Mouse (Mus musculus) forebrain, embryonic 11.5 days (tissue): ENCODE data around the gene Armc9. TPM values are rescaled to one million over a fixed set of nuclear protein-coding genes. Genes with fewer than 3 reads are reported as not detected.
A peak's percentile ranks its signal among the peaks of the same experiment; 100 is the strongest.

Source experiments
- ATAC-seq: fragments of 200-750 bp; cut with Nextera tagmentation; replicated peaks from 2 replicates; pipeline ENCODE4 v1.8.0; 2017; ENCODE audit warnings: moderate TSS enrichment; ENCODE audit not compliant: low FRiP score
- DNase-seq: peaks from one replicate; pipeline ENCODE4 v3.0.0-alpha.2; 2017; ENCODE audit warnings: low spot score
- H3K27ac ChIP-seq: fragments of 300-500 bp; sonication (generic); 2 replicates; pipeline ENCODE4 v1.5.1; 2014; ENCODE audit warnings: low read depth, low read length
- H3K27me3 ChIP-seq: fragments of 300-500 bp; sonication (generic); 2 replicates; pipeline ENCODE4 v1.6.1; 2014; ENCODE audit warnings: mild to moderate bottlenecking, low read length, mixed read lengths; ENCODE audit not compliant: control insufficient read depth, insufficient read depth
- H3K36me3 ChIP-seq: fragments of 300-500 bp; sonication (generic); 2 replicates; pipeline ENCODE4 v1.6.1; 2014; ENCODE audit warnings: mild to moderate bottlenecking, low read length, moderate library complexity, mixed read lengths; ENCODE audit not compliant: control insufficient read depth, insufficient read depth
- H3K4me1 ChIP-seq: fragments of 300-500 bp; sonication (generic); replicated peaks from 2 replicates; pipeline ENCODE4 v1.6.1; 2014; ENCODE audit warnings: low read length, mixed read lengths; ENCODE audit not compliant: control insufficient read depth, insufficient read depth
- H3K4me2 ChIP-seq: fragments of 300-500 bp; sonication (generic); 2 replicates; pipeline ENCODE4 v1.6.1; 2014; ENCODE audit warnings: low read depth, mild to moderate bottlenecking, low read length, moderate library complexity, mixed read lengths; ENCODE audit not compliant: severe bottlenecking
- H3K4me3 ChIP-seq: fragments of 300-500 bp; sonication (generic); 2 replicates; pipeline ENCODE4 v1.5.1; 2014; ENCODE audit warnings: low read depth, low read length
- H3K9ac ChIP-seq: fragments of 300-500 bp; sonication (generic); 2 replicates; pipeline ENCODE4 v1.6.1; 2014; ENCODE audit warnings: low read length
- H3K9me3 ChIP-seq: fragments of 300-500 bp; sonication (generic); 2 replicates; pipeline ENCODE4 v1.6.1; 2016; ENCODE audit warnings: low read length, mixed read lengths; ENCODE audit not compliant: control insufficient read depth
- WGBS: fragments of 180-500 bp; shearing (Covaris S2); extraction: QIAGEN DNeasy Blood & Tissue Kit; methylation state at CpG from one replicate; pipeline ENCODE4 v1.1.7; 2014; 5-methylcytosine and 5-hydroxymethylcytosine counted together
- polyA plus RNA-seq: library from polyadenylated mRNA; unstranded; fragments of >200 nt; fragmentation: Nextera tagmentation; extraction: Ambion mirVana; gene quantifications from 2 replicates; pipeline ENCODE4 v1.2.1, GENCODE M21; 2014

Armc9 gene
- polyA plus RNA-seq, 1 experiment from 2014 or later = 41.9 TPM

GRCm38 (mm10) chr1:86198276-86198675, 43.7 kb downstream of the Armc9 start:
- Histone ChIP-seq H3K36me3 (peaks cover 6% of the 10 kb centered on the region; the same call in 1 of the 2 replicates), H3K9me3 (no peaks in the 10 kb centered on the region), H3K4me1 (no peaks in the 10 kb centered on the region), H3K4me2 (no peak overlapping the region), H3K27me3 (no peaks in the 10 kb centered on the region), H3K4me3 (no peak overlapping the region), H3K9ac (no peak overlapping the region), H3K27ac (no peak overlapping the region)
- DNase-seq (no peak), ATAC-seq (no peak)
- 89% methylated on average over 6 of the region's 6 CpGs for WGBS

GRCm38 (mm10) chr1:86199026-86199425, 44.4 kb downstream of the Armc9 start:
- ATAC-seq (no peak), DNase-seq (no peak)
- Histone ChIP-seq H3K4me1 (no peaks in the 10 kb centered on the region), H3K36me3 (peaks cover 6% of the 10 kb centered on the region; the same call in 1 of the 2 replicates), H3K27ac (no peak overlapping the region), H3K4me2 (no peak overlapping the region), H3K4me3 (no peak overlapping the region), H3K9ac (no peak overlapping the region), H3K27me3 (no peaks in the 10 kb centered on the region), H3K9me3 (no peaks in the 10 kb centered on the region)
- WGBS = 94% methylated on average over 5 of the region's 5 CpGs

GRCm38 (mm10) chr1:86201312-86201711, 46.7 kb downstream of the Armc9 start:
- Histone ChIP-seq H3K27ac (no peak overlapping the region), H3K9ac (no peak overlapping the region), H3K4me1 (no peaks in the 10 kb centered on the region), H3K27me3 (no peaks in the 10 kb centered on the region), H3K9me3 (no peaks in the 10 kb centered on the region), H3K36me3 (peaks cover 6% of the 10 kb centered on the region; the same call in 1 of the 2 replicates), H3K4me3 (no peak overlapping the region), H3K4me2 (no peak overlapping the region)
- ATAC-seq = no peak
- no peak for DNase-seq

- H3K27ac ChIP-seq = no peak overlapping the region
- no peak overlapping the region for H3K4me3 ChIP-seq
- no peak for DNase-seq
- no peaks in the 10 kb centered on the region for H3K27me3 ChIP-seq
- ATAC-seq = no peak
- no peak overlapping the region for H3K9ac ChIP-seq
- 91% methylated on average over 9 of the region's 9 CpGs for WGBS
- H3K4me1 ChIP-seq = no peaks in the 10 kb centered on the region
- H3K36me3 ChIP-seq = peaks cover 6% of the 10 kb centered on the region; the same call in 1 of the 2 replicates
- no peak overlapping the region for H3K4me2 ChIP-seq
- no peaks in the 10 kb centered on the region for H3K9me3 ChIP-seq
These were observed 48.1 kb downstream of the Armc9 start for GRCm38 (mm10) chr1:86202617-86203219.

- no peaks in the 10 kb centered on the region for H3K4me1 ChIP-seq
- no peak overlapping the region for H3K4me3 ChIP-seq
- no peak for ATAC-seq
- WGBS = 87% methylated on average over 7 of the region's 7 CpGs
- H3K9ac ChIP-seq = no peak overlapping the region
- no peak for DNase-seq
- no peaks in the 10 kb centered on the region for H3K9me3 ChIP-seq
- no peak overlapping the region for H3K27ac ChIP-seq
- no peaks in the 10 kb centered on the region for H3K27me3 ChIP-seq
- no peak overlapping the region for H3K4me2 ChIP-seq
- H3K36me3 ChIP-seq = no peaks in the 10 kb centered on the region; the same call in 1 of the 2 replicates
These were observed 56.1 kb downstream of the Armc9 start for GRCm38 (mm10) chr1:86210676-86211075.

GRCm38 (mm10) chr1:86211498-86211897, 56.9 kb downstream of the Armc9 start:
- no peaks in the 10 kb centered on the region for H3K27me3 ChIP-seq
- DNase-seq = no peak
- 89% methylated on average over 1 of the region's 1 CpGs for WGBS
- no peak overlapping the region for H3K4me3 ChIP-seq
- no peaks in the 10 kb centered on the region for H3K9me3 ChIP-seq
- H3K27ac ChIP-seq = no peak overlapping the region
- no peak overlapping the region for H3K4me2 ChIP-seq
- no peaks in the 10 kb centered on the region for H3K4me1 ChIP-seq
- H3K36me3 ChIP-seq = no peaks in the 10 kb centered on the region; the same call in 1 of the 2 replicates
- no peak for ATAC-seq
- no peak overlapping the region for H3K9ac ChIP-seq

DNA sequence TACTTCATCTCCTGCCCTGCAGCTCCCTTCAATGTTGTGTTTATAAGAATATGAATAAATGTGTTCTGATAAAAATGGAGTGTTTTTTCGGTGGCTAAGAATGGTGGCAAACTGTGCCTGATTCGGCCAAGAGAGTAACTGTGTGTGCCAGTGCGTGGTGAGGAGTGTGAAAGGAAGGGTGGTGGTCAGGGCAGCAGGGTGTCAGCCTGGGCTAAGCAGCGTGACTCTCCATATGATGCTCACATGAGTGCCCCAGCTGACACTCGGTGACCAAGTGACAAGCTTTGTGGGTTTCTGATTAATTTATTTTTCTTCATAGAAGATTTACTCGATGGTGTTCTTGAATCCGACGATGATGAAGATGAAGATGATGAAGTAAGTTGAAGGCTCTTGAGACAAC, 58.2 kb downstream of the Armc9 start:
- no peaks in the 10 kb centered on the region; the same call in 1 of the 2 replicates for H3K36me3 ChIP-seq
- no peak overlapping the region for H3K9ac ChIP-seq
- H3K9me3 ChIP-seq = no peaks in the 10 kb centered on the region
- no peaks in the 10 kb centered on the region for H3K27me3 ChIP-seq
- H3K4me2 ChIP-seq = no peak overlapping the region
- ATAC-seq (no peak), DNase-seq (no peak)
- H3K4me1 ChIP-seq = no peaks in the 10 kb centered on the region
- WGBS = 88% methylated on average over 8 of the region's 8 CpGs
- no peak overlapping the region for H3K27ac ChIP-seq
- H3K4me3 ChIP-seq = no peak overlapping the region

DNA sequence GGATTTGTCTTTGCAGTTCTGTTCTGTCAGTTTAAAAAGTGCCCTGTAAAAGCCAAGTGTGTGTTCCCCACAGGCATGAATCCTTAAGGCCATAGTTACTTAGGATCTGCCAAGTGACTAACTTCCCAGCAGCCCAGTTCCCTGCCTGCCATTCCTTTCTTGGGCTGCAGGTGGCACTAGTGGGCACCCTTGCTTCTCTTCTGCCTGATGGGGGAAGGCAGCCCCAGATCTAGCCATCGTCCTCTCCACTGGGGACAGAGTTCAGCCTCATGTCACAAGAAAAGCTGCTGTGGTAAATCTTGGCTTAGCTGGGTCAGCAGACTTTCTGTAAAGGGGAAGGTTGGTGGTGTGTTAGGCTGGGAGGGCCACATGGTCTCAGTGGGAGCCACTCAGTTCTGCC, 59.6 kb downstream of the Armc9 start:
- Histone ChIP-seq H3K4me3 (no peak overlapping the region), H3K4me2 (no peak overlapping the region), H3K9ac (no peak overlapping the region), H3K27ac (no peak overlapping the region), H3K4me1 (no peaks in the 10 kb centered on the region), H3K27me3 (no peaks in the 10 kb centered on the region), H3K9me3 (no peaks in the 10 kb centered on the region), H3K36me3 (no peaks in the 10 kb centered on the region; the same call in 1 of the 2 replicates)
- ATAC-seq (no peak; the same call in 1 of the 2 replicates), DNase-seq (peak; percentile 87)
- 6% methylated on average over 1 of the region's 1 CpGs for WGBS

GRCm38 (mm10) chr1:86215297-86215696, 60.7 kb downstream of the Armc9 start:
- 88% methylated on average over 1 of the region's 1 CpGs for WGBS
- Histone ChIP-seq H3K36me3 (peaks cover 2% of the 10 kb centered on the region; the same call in 1 of the 2 replicates), H3K27me3 (no peaks in the 10 kb centered on the region)

More at GRCm38 (mm10) chr1:86215297-86215696, 60.7 kb downstream of the Armc9 start:
- DNase-seq (no peak), ATAC-seq (no peak)
- no peak overlapping the region for H3K27ac ChIP-seq
- H3K9ac ChIP-seq = no peak overlapping the region
- H3K4me3 ChIP-seq = no peak overlapping the region
- no peak overlapping the region for H3K4me2 ChIP-seq
- H3K4me1 ChIP-seq = no peaks in the 10 kb centered on the region
- no peaks in the 10 kb centered on the region for H3K9me3 ChIP-seq
